Mouse (Mus musculus) erythroblast, adult 5-6 weeks (primary cell): ENCODE measurements around the gene Ncor2. TPM values are rescaled to one million over a fixed set of nuclear protein-coding genes. Genes with fewer than 3 reads are reported as not detected.

ENCODE experiments used
- ATAC-seq: replicated peaks from 2 replicates; pipeline ENCODE4 v1.8.0; 2016; ENCODE audit warnings: moderate number of reproducible peaks, mild to moderate bottlenecking, moderate TSS enrichment, inconsistent platforms; ENCODE audit not compliant: poor library complexity, low FRiP score, severe bottlenecking
- total RNA-seq, 2 experiments: library from RNA; stranded (forward) in 1 of 2; stranded (reverse) in 1 of 2; fragments of 150-400 nt in 1 of 2; fragments of 200-764, 138-1000 nt in 1 of 2; gene quantifications; 2 replicates each; pipeline versions ENCODE4 v1.2.3 to v1.2.4; 2015 to 2017; ENCODE audit warnings: low replicate concordance in 2 of 2

Gene Ncor2
- total RNA-seq, 2 experiments from 2014 or later = 8.0 to 15.8 TPM

DNA sequence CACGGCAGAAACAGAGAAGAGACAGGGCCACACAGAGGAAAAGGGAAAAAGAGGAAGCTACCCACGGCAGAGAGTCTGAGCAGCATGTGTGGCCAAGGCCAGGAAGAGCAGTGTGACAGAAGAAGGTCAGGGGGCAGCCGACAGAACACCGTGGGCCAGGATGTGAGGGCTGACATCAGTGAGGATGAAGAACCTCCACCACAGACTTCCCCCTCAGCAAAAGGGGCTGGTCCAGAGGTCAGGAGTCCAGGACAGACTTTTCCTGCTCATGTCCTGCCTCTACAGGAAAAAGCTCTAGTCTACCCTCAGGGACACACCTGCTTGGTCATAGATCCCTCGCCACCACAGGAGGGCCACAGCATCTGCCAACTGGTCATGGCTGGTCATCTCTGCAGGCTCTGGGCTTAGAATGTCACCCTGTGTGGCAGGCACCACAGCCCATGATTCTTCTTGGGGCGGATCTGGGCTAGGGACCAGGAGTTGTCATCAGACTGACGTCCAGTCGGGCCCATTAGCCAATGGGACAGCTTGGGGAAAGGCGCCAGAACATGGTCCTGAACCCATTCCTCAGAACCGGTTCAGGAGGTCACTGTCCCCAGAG is 104.3 kb downstream of the Ncor2 start:
- ATAC-seq = no peak

DNA sequence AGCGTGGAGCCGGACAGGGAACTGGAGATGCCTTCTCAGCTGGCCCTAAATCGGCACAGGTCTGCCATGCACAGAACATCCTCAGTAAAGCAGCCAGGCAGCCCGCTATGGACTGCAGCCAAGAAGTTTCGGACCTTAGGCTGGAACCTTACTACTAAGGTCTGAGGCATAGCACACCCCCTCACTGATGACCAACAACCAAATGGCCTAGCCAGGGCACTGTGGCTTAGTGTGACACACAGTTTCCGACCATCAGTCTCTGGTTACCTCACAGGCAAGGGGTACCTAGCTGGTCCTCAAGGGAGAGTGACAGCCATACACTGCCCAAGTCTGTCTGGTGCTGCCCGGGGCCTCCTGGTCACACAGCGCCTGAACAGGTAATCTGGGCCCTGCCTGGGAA is 105.1 kb downstream of the Ncor2 start:
- no peak for ATAC-seq

DNA sequence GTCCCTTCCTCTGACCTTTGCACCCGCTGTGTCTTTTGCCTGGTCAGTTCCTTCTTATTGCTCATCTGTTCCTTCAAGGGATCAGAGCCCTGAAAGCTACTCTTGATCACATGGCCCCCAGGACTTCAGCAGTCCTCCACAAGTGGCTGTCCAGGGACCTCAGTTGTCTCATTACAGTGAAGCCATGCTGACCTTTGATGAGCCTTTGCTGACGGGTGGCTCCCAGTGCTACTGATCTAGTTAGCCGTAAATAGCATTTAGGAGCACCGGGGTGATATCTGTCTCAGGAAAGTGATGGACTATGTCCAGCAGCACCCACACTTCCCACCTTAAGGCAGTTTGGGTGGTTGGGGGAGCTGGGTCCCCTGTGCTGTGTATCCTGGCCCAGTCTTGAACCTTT is 105.7 kb downstream of the Ncor2 start:
- no peak for ATAC-seq

DNA sequence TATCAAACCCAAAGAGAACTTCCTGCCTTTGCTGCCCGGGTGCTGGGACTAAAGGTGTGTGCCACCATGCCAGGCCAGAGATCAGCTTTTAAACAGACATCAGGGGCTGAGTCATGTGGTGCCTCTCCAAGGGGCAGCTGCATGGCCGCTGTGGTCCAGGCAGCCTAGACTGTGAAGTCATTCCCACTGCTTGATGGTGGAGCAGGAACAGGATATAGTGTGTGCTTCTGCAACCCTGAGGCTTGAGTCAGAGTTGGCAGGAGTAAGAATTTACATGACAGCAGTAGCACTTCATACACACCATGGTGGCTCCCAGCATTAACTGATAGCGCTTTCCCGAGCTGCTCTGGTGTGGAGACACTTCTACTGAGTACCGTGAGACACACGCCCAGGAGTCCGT is 106.6 kb downstream of the Ncor2 start:
- no peak for ATAC-seq

DNA sequence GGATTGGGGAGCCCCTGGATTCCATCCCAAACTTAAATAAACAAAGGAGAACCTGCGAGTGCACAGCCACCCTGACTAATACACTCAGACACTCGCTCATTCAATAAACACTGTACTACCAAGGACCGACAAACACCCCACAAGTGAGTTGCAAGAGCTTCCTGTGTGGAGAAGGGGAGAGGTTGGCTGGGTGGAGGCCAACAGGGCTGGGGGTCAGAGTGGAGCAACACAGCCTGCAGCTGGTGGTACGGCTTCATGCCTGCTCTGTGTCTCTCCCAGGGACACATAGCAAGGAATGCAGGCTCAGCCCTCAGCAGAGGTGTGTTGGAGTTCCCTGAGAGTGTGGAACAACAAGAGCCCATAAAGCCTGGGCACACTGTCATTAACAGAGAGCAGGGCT is 107.1 kb downstream of the Ncor2 start:
- no peak for ATAC-seq

DNA sequence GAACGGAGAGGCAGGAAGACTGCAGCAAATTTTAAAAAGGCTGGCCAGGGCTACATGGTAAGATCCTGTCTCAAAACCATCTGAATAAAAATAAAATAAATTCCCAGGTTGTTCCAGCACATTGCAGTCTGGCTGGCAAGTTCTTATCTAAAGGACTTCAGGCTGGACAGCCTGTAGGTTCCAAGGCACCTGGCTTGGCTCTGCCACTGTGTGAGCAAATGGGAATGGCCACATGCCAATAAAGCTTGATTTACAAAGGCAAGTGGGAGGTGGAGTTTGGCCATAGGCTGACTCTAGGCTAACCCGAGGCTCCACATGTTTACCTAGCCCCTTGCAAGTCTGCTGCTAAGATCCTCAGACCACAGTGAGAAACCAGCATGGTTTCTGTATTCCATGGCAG is 108.6 kb downstream of the Ncor2 start:
- ATAC-seq = no peak

DNA sequence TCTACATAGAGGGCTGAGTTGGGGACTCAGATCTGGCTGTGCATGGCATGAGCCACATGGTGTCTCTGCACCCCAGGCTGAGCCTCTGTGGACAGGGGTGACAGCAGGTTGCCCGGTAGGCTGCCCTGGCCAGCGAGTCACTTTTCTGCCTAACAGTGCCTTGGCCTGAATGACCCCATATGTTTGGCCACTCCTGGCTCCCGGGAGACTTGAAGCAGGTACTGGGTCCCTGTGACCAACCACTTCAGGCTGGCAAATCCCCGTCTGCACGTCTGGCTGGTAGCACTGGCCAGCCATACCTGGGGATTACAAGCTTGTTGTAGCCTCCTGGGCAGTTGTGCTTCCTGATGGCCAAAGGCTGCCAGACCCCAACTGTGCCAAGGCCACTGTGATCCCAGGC is 109.1 kb downstream of the Ncor2 start:
- ATAC-seq = no peak

DNA sequence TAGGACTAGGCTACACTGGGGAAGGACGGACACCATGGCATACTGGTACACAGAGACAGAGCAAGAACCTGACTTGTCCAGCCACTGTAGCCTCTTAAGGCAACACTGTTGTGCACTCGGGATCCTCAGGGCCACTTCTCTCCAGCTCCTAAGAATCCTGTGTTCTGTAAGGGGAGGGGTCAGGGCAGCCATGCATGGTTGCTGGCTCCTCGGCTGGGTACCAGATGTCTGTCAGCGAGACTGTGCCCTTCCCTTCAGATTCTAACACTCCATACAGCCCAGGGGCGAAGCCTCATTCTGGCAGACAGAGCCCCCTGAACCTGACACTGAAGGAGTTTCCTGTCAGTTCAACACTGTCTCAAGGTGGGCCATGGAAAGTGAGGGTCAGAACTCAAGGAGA is 109.6 kb downstream of the Ncor2 start:
- no peak for ATAC-seq

DNA sequence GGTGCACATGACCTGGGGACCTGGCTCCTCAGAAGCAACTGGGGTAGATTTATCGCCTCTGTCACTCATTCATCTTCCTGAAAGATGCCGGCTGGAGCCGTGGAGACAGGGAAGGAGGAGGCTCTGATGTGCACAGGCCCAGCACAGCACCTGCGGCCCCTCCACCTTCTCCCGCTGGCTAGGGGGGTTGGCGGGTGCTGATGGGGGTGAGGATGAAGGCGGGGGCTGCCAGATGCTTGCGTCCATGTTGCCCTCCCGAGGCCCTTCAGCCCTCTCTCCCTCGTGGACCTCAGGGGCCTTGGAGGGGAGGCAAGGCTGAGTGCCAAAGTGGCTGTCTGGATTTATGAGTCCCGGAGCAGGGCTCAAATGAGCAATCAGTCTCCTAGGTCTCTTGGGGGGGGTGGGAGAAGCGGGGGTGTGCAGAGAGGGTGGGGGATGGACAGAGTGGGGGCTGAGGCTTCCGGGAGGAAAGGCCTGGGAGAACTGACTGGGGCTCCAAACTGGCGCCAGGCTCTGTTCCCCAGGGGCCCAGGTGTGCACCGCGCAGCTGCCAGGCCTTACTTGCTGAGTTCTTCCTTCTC is 110.6 kb downstream of the Ncor2 start:
- ATAC-seq = no peak

DNA sequence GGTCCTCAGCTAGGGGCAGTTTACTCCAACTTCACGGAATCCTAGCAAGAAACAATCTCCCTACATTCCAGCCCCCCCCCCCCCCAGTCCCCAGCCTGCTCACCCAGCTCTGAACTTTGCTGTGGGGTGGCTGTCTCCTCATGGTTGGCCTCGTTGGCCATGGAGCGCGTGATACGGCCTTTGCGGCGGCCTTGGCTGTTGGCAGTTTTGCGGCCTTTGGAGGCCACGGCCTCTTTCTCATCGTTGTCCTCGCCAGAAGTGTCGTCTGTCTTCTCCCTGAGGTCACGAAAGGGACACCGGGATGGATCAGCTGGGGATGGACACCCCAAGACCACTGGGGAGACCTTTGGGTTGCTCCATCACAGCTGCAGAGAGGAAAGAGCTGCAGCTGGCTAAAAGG is 111.3 kb downstream of the Ncor2 start:
- no peak for ATAC-seq

DNA sequence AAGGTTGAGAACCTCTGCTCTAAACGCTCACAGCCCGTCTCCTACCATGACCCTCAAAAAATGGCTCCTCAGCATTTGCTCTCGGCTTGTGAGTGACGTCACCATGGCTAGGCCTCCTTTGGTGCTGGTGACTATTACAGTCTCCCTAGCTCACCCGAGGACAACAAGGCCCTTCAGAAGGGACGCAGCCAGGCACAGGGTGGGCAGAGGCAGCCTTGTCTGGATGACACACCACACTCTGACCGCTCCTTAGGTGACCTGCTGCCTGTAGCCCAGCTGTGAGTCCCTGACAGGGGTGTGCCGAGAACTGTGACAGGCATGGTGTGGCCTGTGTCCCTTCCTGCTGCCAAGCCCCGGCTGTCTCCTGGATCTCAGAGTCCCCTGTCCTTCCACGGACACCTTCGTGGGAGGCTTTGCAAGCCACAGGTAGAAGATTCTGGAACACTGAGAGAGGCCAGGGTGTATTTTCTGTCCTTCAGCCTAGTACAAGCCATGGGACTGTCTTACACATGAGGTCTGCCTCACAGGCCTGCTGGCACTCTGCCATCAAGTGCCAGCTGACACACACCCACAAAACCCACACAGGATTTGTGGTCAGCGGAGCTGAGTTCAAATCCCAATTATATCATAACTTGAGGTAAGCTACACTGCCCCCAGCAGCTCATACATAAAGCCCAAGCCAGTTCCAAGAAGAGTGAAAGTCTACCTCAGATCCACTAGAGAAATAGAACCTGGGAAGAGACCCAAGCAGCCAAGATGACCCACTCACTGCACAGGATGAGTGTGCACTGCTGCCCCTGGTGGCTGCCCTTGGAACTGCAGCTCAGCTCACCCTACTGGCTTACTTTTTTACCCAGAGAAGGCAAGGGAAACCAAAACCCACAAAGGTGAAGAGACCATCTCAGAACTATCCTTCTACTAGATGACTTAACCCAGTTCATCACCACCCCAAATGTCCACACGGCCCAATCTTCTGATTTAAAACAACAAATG is 112.2 kb downstream of the Ncor2 start:
- peak; percentile 66 for ATAC-seq

DNA sequence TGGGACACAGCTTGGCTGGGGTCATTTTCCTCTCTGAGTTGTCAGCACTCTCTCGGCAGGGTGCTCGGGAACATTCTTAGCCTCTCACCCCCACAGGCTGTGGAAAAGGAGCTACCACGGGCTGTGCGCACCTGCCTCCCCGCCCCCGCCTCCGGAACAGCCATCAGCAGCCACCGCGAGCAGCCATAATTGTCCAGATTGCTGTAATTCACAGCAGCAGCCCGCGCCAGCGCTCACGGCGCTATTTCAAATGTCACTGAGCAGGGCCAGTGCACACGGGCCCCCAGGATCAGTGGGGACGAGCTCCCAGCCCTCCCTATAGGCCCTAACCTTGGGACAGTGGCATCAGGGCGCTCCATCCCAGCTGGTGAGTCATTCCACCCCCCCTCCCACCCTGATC is 116.0 kb downstream of the Ncor2 start:
- no peak for ATAC-seq

DNA sequence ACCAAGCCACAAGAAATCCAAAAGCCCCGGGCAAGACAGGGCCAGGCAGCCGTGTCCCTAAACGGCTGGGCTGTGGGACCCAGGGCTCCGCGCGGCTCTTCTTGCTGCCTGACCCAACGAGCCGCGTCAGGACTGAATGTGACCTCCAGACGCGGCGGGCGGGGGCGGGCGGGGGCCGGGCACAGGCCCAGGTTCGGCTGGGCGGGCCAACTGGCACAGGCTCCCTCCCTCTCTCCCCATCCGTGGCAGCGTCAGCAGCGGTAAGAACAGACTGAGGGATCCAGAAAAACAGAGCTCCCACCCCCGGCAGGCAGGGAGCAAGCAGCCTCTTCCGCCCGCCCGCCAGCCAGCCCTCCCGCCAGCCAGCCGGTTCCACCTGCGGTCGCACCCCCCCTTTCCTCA is 120.8 kb downstream of the Ncor2 start:
- no peak for ATAC-seq

DNA sequence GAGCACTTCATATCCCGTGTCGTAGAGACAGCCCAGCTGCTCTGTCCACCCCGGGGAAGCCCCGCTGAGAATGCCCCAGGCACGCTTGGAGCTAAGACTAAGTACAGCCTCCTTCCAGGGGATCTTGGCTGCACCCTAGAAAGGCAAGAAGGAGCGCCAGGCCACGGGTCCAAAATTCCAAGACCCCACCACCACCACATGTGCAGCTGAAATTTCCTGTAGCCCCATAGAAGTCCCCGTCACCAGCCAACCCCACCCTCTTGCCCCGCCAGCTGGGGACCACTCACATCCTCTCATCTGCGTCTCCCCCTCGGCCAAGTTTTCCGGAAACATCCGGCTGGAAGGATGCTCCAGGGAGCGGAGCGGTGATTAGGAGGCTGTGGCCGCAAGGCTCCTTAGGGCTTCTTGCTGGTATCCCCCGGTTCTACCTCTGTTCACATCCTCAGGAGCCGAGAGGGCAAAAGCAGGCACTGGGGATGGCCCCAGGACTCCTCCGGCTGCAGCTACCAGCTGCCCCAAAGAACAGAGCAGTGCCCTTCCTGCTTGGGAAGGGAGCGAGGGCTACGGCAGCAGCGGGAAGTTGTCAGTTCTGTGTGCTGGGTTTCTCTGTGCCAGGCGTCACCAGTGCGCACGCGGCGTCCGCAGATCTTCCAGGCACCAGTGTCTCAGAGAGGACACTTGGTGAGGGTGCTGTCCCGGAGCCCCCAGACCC is 121.3 kb downstream of the Ncor2 start:
- ATAC-seq = no peak

DNA sequence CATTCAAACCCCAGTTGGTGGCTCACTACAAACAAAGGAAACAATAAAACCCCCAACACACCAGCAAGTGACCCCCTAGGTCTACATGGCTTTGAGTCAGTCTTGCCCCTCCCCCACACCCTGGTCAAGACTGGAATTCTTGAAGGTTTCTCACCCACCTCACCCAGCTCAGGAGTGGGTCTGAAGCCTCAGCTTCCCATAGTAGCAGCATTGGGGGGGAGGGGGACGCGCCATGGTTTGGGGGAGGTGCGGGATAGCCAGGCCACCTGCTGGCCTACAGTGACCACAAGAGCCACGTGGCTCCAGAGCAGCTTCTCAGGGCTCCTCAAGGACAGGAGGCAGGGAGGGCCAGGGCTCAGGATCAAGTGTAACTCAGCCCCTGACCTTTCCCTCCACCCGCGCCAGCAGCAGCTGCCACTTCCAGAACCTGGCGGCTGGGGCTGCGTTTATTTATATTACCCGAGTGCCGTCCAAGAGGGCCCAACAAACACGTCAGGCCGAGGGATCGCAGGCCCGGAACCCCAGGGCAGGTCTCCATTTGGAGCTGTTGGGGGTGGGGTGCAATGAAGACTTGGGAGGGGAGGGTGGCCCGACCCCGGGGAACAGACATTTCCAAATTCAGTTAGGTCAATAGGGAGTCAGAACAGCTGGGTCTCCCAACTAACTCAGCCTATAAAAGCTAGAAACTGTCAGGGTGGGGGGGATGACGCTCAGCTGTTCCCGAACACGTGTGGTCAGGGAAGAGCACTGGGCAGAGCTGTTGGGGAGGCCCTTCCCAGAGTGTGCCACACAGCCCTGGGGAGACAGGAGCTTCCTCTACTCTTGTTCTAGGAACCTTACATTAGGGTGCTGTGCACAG is 122.1 kb downstream of the Ncor2 start:
- ATAC-seq = no peak

DNA sequence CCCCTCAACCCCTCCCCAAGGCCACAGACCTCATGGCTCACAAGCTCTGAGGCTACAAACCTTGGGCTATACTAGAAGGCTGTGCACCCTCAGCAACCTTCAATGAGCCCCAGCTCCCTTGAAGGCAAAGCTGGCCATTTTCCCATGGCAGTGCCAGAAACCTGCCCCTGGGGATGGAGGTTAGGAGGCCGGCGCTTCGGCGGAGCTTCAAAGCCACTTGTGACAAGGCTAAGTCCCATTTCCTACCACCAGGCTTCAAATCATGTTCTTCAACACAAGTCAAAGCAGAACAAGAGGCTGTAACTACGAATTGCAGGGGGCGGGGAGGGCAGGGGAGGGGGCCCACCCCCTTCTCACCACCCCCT is 122.7 kb downstream of the Ncor2 start:
- no peak for ATAC-seq

DNA sequence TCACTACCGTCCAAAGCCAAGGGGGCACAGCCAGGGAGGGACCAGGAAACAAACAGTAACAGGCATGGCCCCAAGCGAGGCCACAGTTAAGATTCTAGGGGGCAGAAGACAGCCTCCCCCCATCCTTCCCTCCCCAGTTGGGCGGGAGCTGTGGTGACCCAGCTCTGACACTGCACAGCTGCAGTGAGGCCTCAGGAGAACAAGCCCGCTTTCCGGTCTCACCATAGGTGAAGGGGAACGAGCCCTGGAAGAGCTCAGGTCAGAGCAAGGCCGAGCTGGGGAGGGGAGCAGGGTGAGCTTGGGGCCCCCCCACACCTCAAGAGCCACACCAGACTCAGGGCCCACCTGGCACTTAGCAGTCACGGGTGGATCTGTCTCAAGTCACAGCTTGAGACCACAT is 123.1 kb downstream of the Ncor2 start:
- no peak for ATAC-seq

DNA sequence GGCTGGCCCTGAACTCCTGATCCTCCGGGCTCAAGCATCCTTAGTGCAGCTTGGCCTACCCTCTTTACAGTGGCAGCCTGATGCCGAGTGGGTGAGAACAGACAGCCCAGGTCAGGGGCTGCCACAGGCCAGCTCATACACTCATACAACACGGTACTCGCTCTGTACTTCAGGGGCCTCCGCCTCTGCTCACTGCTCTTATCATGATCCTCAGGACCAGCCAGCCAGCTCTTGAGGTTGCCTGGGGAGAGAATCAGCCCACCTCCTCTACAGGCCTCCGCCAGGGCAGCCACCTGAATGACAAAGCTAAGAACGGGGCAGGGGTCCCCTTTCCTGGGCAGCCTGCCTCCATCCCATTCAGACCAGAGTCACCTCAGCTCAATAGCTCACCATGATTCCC is 125.4 kb downstream of the Ncor2 start:
- no peak for ATAC-seq

DNA sequence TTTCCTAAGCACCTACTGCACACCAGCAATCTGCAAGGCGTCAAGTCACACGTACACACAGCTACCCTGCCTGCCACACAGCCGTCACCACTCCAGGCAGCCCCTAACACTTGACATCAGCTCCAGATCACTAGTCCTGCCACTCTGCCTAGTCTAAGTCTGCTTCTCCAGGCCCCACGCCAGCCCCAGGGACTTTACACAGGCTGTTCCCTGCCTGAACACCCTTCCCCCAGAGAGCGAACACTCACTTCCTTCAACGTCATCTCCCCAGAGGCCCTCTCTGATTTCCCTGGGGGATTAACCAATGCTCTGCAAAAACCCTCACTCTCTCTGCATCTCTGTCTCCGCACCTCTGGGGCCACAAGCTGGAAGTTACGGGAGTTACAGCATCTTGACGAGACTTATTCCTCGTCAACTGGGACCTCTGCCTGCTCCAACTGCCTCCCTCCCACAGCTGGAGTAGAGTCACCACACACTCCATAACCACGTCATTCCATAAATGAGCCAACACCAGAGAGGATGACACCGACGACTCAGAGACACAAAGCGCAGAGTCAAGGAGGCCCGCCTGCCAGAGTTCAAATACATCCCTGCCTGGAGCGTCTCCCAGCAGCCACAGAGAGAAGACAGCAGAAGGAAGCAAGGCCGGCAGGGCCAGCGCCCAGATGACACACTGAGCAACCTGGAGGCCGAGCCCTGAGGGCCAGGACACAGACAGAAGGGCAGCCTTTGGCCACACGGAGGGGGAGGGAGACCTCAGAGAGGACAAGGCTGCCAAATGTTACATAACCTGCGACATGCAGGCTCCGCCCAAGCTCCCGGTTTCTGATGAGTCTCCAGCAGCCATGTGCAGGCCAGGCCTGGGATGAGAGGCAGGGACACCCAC is 126.2 kb downstream of the Ncor2 start:
- ATAC-seq = no peak
